Mouse (Mus musculus) monocyte, adult 59 days (primary cell): ENCODE data around the gene Gm6217. TPM values are rescaled to one million over a fixed set of nuclear protein-coding genes. Genes with fewer than 3 reads are reported as not detected.

Experiments used
- total RNA-seq, 2 experiments: library from RNA; stranded (reverse); gene quantifications; one replicate each; pipeline ENCODE4 v1.2.4; 2023

Gene Gm6217
- total RNA-seq: not detected

DNA sequence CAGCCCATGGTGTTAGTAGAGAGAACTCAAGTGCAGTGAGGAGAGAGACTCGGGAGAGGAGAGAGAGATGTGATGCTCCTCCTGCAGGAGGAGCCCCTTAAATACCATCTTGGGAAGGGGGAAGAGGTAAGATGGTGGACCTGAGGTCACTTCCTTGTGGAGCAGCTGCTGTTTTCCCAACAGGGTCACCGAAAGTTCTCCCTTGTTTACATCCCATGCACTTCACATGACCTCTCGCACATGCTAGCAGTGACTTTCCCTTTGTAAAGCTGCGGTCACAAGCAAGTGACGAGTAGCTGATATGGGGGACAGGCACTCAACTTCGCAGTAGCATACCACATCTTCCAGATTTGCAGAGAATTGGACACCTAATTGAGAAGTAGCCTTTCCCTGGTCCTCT is at the start of gene Gm6217:
Gene Gm6217 (minus strand): TSS at position 74 of the 400 bp plus-strand sequence.

DNA sequence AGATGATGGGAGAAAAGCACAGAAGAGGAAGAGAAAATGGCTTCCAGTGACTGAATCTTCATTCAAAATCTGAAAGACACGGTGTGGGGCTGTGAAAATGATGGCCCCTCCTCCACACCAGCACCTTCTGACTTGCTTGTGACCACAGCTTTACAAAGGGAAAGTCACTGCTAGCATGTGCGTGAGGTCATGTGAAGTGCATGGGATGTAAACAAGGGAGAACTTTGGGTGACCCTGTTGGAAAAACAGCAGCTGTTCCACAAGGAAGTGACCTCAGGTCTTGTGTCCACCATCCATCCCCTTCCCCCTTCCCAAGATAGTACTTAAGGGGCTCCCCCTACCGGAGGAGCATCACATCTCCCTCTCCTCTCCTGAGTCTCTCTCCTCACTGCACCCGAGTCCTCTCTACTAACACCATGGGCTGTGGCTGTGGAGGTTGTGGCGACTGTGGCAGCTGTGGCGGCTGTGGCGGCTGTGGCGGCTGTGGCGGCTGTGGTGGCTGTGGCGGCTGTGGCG is 28.7 kb upstream of the Gm6217 start, which contains the start of gene Gm47955:
Gene Gm47955 (plus strand): TSS at position 417 of the 516 bp plus-strand sequence.

GRCm38 (mm10) chr1:82955913-82956312 is 24.7 kb upstream of the Gm6217 start, which contains the start of gene Gm7544:
Gene Gm7544, minus strand, starts transcription at chr1:82956013.

DNA sequence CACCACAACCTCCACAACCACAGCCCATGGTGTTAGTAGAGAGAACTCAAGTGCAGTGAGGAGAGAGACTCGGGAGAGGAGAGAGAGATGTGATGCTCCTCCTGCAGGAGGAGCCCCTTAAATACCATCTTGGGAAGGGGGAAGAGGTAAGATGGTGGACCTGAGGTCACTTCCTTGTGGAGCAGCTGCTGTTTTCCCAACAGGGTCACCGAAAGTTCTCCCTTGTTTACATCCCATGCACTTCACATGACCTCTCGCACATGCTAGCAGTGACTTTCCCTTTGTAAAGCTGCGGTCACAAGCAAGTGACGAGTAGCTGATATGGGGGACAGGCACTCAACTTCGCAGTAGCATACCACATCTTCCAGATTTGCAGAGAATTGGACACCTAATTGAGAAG is 12.1 kb upstream of the Gm6217 start, which contains the start of gene A030003K21Rik:
Gene A030003K21Rik (minus strand): TSS at position 94 of the 400 bp plus-strand sequence.

GRCm38 (mm10) chr1:82924650-82925049 is 6.5 kb downstream of the Gm6217 start, which contains the start of gene A030014E15Rik:
Gene A030014E15Rik, plus strand, starts transcription at chr1:82924917.

DNA sequence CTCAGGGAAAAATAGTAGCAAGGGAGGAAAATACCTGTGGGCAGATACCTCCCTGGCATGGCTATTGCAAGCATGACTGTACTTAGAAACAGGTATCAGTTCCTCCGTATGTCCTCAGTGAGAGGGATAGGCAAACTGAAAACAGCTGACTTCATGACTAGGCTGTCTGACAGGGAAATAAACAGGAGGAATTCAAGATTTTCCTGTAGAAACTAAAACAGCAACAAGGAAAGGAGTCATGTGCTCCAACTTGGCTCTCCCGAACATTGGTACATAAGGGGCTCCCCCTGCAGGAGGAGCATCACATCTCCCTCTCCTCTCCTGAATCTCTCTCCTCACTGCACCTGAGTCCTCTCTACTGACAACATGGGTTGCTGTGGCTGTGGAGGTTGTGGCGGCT is 18.2 kb downstream of the Gm6217 start, which contains the start of gene A030005L19Rik:
Gene A030005L19Rik (plus strand): TSS at position 301 of the 400 bp plus-strand sequence.

Other genes with a start within 250 kb of the Gm6217 start
- 10 to 100 TPM; 87.2 to 99.4 TPM for gene Mff, start 206.5 kb downstream of the Gm6217 start, total RNA-seq
- gene Tm4sf20, start 162.9 kb downstream of the Gm6217 start, total RNA-seq: not detected
- not detected for gene Gm47791, start 160.2 kb downstream of the Gm6217 start, total RNA-seq
- 10 to 100 TPM; 50.7 to 57.1 TPM for gene Agfg1, start 91.9 kb downstream of the Gm6217 start, total RNA-seq
- under 1 TPM in 1 of 2 experiments, not detected in 1; 0.63 TPM for gene A030005L19Rik, start 18.1 kb downstream of the Gm6217 start, total RNA-seq
- not detected for gene A030014E15Rik, start 6.5 kb downstream of the Gm6217 start, total RNA-seq
- gene A030003K21Rik, start 12.0 kb upstream of the Gm6217 start, total RNA-seq: not detected
- not detected for gene Gm7544, start 24.6 kb upstream of the Gm6217 start, total RNA-seq
- not detected for gene Gm47955, start 28.9 kb upstream of the Gm6217 start, total RNA-seq
- gene Gm47959, start 69.1 kb upstream of the Gm6217 start, total RNA-seq: not detected
- gene Slc19a3, start 107.0 kb upstream of the Gm6217 start, total RNA-seq: not detected
- not detected for gene Krtap28-10, start 111.1 kb upstream of the Gm6217 start, total RNA-seq
- not detected for gene Gm47969, start 113.5 kb upstream of the Gm6217 start, total RNA-seq
- not detected for gene A030005K14Rik, start 128.0 kb upstream of the Gm6217 start, total RNA-seq
- gene Krtap28-13, start 129.5 kb upstream of the Gm6217 start, total RNA-seq: not detected
- gene Ccl20, start 185.4 kb upstream of the Gm6217 start, total RNA-seq: not detected
- not detected for gene Daw1, start 228.4 kb upstream of the Gm6217 start, total RNA-seq